Mouse (Mus musculus) CH12.LX (cell line): ENCODE measurements around the gene Prr18. TPM values are rescaled to one million over a fixed set of nuclear protein-coding genes. Genes with fewer than 3 reads are reported as not detected.

ENCODE experiments used
- DNase-seq: peaks from one replicate; pipeline ENCODE4 v3.0.0-alpha.2; 2013; ENCODE audit errors: extremely low read depth
- H3K27ac ChIP-seq: 2 replicates; pipeline ENCODE4 v1.5.1; 2012; ENCODE audit warnings: low read depth, mild to moderate bottlenecking, control low read depth, moderate library complexity; ENCODE audit not compliant: insufficient read depth
- H3K27me3 ChIP-seq: replicated peaks from 2 replicates; pipeline ENCODE3; 2012; ENCODE audit warnings: inconsistent platforms
- H3K36me3 ChIP-seq, 2 experiments: replicated peaks in 1 of 2; 2 replicates each; pipeline versions ENCODE3 to v1.6.1; 2012; ENCODE audit warnings: inconsistent platforms in 1 of 2, low read length in 1 of 2, mild to moderate bottlenecking in 1 of 2, mixed read lengths in 1 of 2, moderate library complexity in 1 of 2; ENCODE audit not compliant: control insufficient read depth in 1 of 2, insufficient read depth in 1 of 2
- H3K4me1 ChIP-seq, 2 experiments: 2 replicates each; pipeline ENCODE4 v1.6.1; 2012; ENCODE audit warnings: inconsistent platforms in 1 of 2, moderate library complexity in 1 of 2; ENCODE audit not compliant: insufficient read depth in 2 of 2, control insufficient read depth in 1 of 2
- H3K4me2 ChIP-seq: 2 replicates; pipeline ENCODE4 v1.6.1; 2012; ENCODE audit warnings: low read depth, mild to moderate bottlenecking, control low read depth; ENCODE audit not compliant: poor library complexity, insufficient read depth, severe bottlenecking
- H3K4me3 ChIP-seq, 3 experiments: fragments of 150-350 bp in 1 of 3; sonication (generic) in 1 of 3; replicated peaks in 1 of 3; 2 replicates each; pipeline versions ENCODE3 to v1.5.1; 2011 to 2012; ENCODE audit warnings: low read depth in 2 of 3, low read length in 2 of 3, mild to moderate bottlenecking in 2 of 3, moderate library complexity in 2 of 3, control low read depth in 1 of 3, improper control_type of control experiment in 1 of 3, inconsistent platforms in 1 of 3, mixed read lengths in 1 of 3; ENCODE audit not compliant: poor library complexity in 1 of 3
- H3K79me2 ChIP-seq: replicated peaks from 2 replicates; pipeline ENCODE4 v1.6.1; 2012; ENCODE audit warnings: mild to moderate bottlenecking, moderate library complexity; ENCODE audit not compliant: control insufficient read depth, poor library complexity, insufficient read depth, severe bottlenecking; ENCODE audit errors: extremely low read depth
- H3K9ac ChIP-seq: 2 replicates; pipeline ENCODE4 v1.6.1; 2012; ENCODE audit warnings: low read depth, mild to moderate bottlenecking, control low read depth, moderate library complexity; ENCODE audit not compliant: insufficient read depth
- H3K9me3 ChIP-seq: replicated peaks from 2 replicates; pipeline ENCODE3; 2012; ENCODE audit warnings: low read length, inconsistent platforms, mixed read lengths
- CHD1 ChIP-seq: IDR thresholded peaks from 2 replicates; pipeline ENCODE4 v1.6.1; 2012; ENCODE audit warnings: low read depth, low read length, improper control_type of control experiment, inconsistent platforms
- EP300 ChIP-seq: IDR thresholded peaks from 2 replicates; pipeline ENCODE4 v1.6.1; 2011; ENCODE audit warnings: low read length, improper control_type of control experiment
- ETS1 ChIP-seq: conservative IDR thresholded peaks from 2 replicates; pipeline ENCODE4 v1.6.1; 2012; ENCODE audit warnings: low read depth, mild to moderate bottlenecking, inconsistent platforms, low read length, improper control_type of control experiment, moderate library complexity
- HCFC1 ChIP-seq: IDR thresholded peaks from 2 replicates; pipeline ENCODE4 v1.6.1; 2012; ENCODE audit warnings: low read depth, mild to moderate bottlenecking, inconsistent platforms, low read length, improper control_type of control experiment
- JUN ChIP-seq: IDR thresholded peaks from 2 replicates; pipeline ENCODE4 v1.6.1; 2011; ENCODE audit warnings: low read depth, mild to moderate bottlenecking, low read length, improper control_type of control experiment, moderate library complexity; ENCODE audit not compliant: insufficient read depth
- JUND ChIP-seq: conservative IDR thresholded peaks from 2 replicates; pipeline ENCODE4 v1.6.1; 2011; ENCODE audit warnings: low read depth, low read length, improper control_type of control experiment
- MEF2A ChIP-seq: IDR thresholded peaks from 2 replicates; pipeline ENCODE4 v1.6.1; 2014; ENCODE audit warnings: low read depth, mild to moderate bottlenecking, inconsistent platforms, low read length, improper control_type of control experiment, borderline replicate concordance
- MXI1 ChIP-seq: IDR thresholded peaks from 2 replicates; pipeline ENCODE4 v1.6.1; 2011; ENCODE audit warnings: mild to moderate bottlenecking, low read depth, low read length, improper control_type of control experiment
- MYC ChIP-seq: IDR thresholded peaks from 2 replicates; pipeline ENCODE4 v1.6.1; 2011; ENCODE audit warnings: low read depth, mild to moderate bottlenecking, improper control_type of control experiment, low read length
- NRF1 ChIP-seq: IDR thresholded peaks from 2 replicates; pipeline ENCODE4 v1.6.1; 2014; ENCODE audit warnings: low read depth, mild to moderate bottlenecking, inconsistent platforms, low read length, improper control_type of control experiment, moderate library complexity
- PAX5 ChIP-seq: IDR thresholded peaks from 2 replicates; pipeline ENCODE4 v1.6.1; 2012; ENCODE audit warnings: low read length, inconsistent platforms, mixed read lengths
- POLR2A ChIP-seq: IDR thresholded peaks from 2 replicates; pipeline ENCODE4 v1.6.1; 2011; ENCODE audit warnings: low read depth, mild to moderate bottlenecking, improper control_type of control experiment, low read length
- RAD21 ChIP-seq: IDR thresholded peaks from 2 replicates; pipeline ENCODE4 v1.6.1; 2011; ENCODE audit warnings: low read depth, mild to moderate bottlenecking, low read length, improper control_type of control experiment, moderate library complexity
- RCOR1 ChIP-seq: conservative IDR thresholded peaks from 2 replicates; pipeline ENCODE4 v1.6.1; 2012; ENCODE audit warnings: low read depth, mild to moderate bottlenecking, inconsistent platforms, low read length, improper control_type of control experiment
- SIN3A ChIP-seq: IDR thresholded peaks from 2 replicates; pipeline ENCODE4 v1.6.1; 2012; ENCODE audit warnings: low read length, improper control_type of control experiment, inconsistent platforms
- TBP ChIP-seq: conservative IDR thresholded peaks from 2 replicates; pipeline ENCODE4 v1.6.1; 2011; ENCODE audit warnings: low read depth, low read length, improper control_type of control experiment
- UBTF ChIP-seq: IDR thresholded peaks from 2 replicates; pipeline ENCODE4 v1.6.1; 2012; ENCODE audit warnings: low read depth, mild to moderate bottlenecking, inconsistent platforms, low read length, improper control_type of control experiment, moderate library complexity
- USF2 ChIP-seq: conservative IDR thresholded peaks from 2 replicates; pipeline ENCODE4 v1.6.1; 2011; ENCODE audit warnings: low read depth, low read length, improper control_type of control experiment
- dilution Hi-C: fragments of 300-500 bp; cut with MboI; formaldehyde crosslinking; loops from 2 replicates; pipeline ENCODE4 v1.14.3; 2020; ENCODE audit warnings: low sequenced_read_pairs; ENCODE audit not compliant: extremely low pct_unique_long_range_greater_than_20kb, extremely low pct_ligation_motif_present
- in situ Hi-C: fragments of 300-500 bp; cut with MboI; formaldehyde crosslinking; loops from 3 replicates; pipeline ENCODE4 v1.14.3; 2019; ENCODE audit warnings: low sequenced_read_pairs, low pct_ligation_motif_present, low pct_unique_long_range_greater_than_20kb, mixed read lengths
- polyA plus RNA-seq: library from polyadenylated mRNA; unstranded; fragments of >175 nt; gene quantifications from 2 replicates; pipeline ENCODE4 v1.2.1, GENCODE M21; 2012; ENCODE audit warnings: low read depth; ENCODE audit not compliant: insufficient read length
- total RNA-seq, 2 experiments: library from RNA; depleted of rRNA; stranded (reverse); fragments of 300-350 nt in 1 of 2; fragments of >200 nt in 1 of 2; gene quantifications; 2 replicates each; pipeline ENCODE4 v1.2.3; 2012 to 2014

Gene Prr18
- total and polyA plus RNA-seq, 3 experiments: 0.07 to 0.12 (median 0.08) TPM

- H3K4me3 ChIP-seq: no peak overlapping the region
- H3K9ac ChIP-seq: no peak overlapping the region
- dilution Hi-C loops (no loop called here), in situ Hi-C loops (no loop called here)
- TF ChIP-seq POLR2A (no peak), JUN (no peak), JUND (no peak), ETS1 (no peak), MEF2A (no peak), RCOR1 (no peak), MYC (no peak), UBTF (no peak), RAD21 (no peak), HCFC1 (no peak), NRF1 (no peak), EP300 (no peak), MXI1 (no peak)
- H3K4me1 ChIP-seq: no peaks in the 10 kb centered on the region
- DNase-seq: no peak
- H3K79me2 ChIP-seq: no peaks in the 10 kb centered on the region
- peaks cover 6% of the 10 kb centered on the region for H3K9me3 ChIP-seq
- no peaks in the 10 kb centered on the region for H3K27me3 ChIP-seq
- H3K36me3 ChIP-seq: peaks cover 0 to 19% of the 10 kb centered on the region in 2 experiments
- no peak overlapping the region for H3K27ac ChIP-seq
- H3K4me2 ChIP-seq: no peak overlapping the region
Observed at GRCm38 (mm10) chr17:8340407-8341359, 3.4 kb downstream of the Prr18 start.

- H3K79me2 ChIP-seq: no peaks in the 10 kb centered on the region
- in situ Hi-C loops: no loop called here
- no peaks in the 10 kb centered on the region for H3K4me1 ChIP-seq
- H3K27ac ChIP-seq: no peak overlapping the region
- dilution Hi-C loops: no loop called here
- peaks cover 6% of the 10 kb centered on the region for H3K9me3 ChIP-seq
- no peak overlapping the region for H3K4me3 ChIP-seq
- no peak overlapping the region for H3K4me2 ChIP-seq
- H3K36me3 ChIP-seq: peaks cover 0 to 19% of the 10 kb centered on the region in 2 experiments
- DNase-seq: no peak
- H3K9ac ChIP-seq: no peak overlapping the region
- TF ChIP-seq MYC (no peak), RAD21 (no peak), UBTF (no peak), NRF1 (no peak), TBP (no peak), USF2 (no peak), CHD1 (no peak), SIN3A (no peak), ETS1 (no peak), PAX5 (no peak)
- H3K27me3 ChIP-seq: no peaks in the 10 kb centered on the region
Observed at GRCm38 (mm10) chr17:8341360-8341963, 4.2 kb downstream of the Prr18 start.
